Mouse (Mus musculus) heart, embryonic 15.5 days (tissue): ENCODE data around the gene Ddx4. TPM values are rescaled to one million over a fixed set of nuclear protein-coding genes. Genes with fewer than 3 reads are reported as not detected.

Experiments
- ATAC-seq: fragments of 200-750 bp; cut with Nextera tagmentation; replicated peaks from 2 replicates; pipeline ENCODE4 v1.8.0; 2017; ENCODE audit warnings: low read depth, moderate TSS enrichment; ENCODE audit not compliant: insufficient number of reproducible peaks, insufficient read depth, low FRiP score
- H3K27ac ChIP-seq: fragments of 300-500 bp; sonication (generic); 2 replicates; pipeline ENCODE4 v1.5.1; 2015; ENCODE audit warnings: mild to moderate bottlenecking, inconsistent platforms
- H3K27me3 ChIP-seq: fragments of 300-500 bp; sonication (generic); 2 replicates; pipeline ENCODE4 v1.6.1; 2015; ENCODE audit warnings: inconsistent platforms
- H3K36me3 ChIP-seq: fragments of 300-500 bp; sonication (generic); 2 replicates; pipeline ENCODE4 v1.6.1; 2015; ENCODE audit warnings: mild to moderate bottlenecking, inconsistent platforms
- H3K4me1 ChIP-seq: fragments of 300-500 bp; sonication (generic); replicated peaks from 2 replicates; pipeline ENCODE4 v1.6.1; 2015; ENCODE audit warnings: inconsistent platforms
- H3K4me2 ChIP-seq: fragments of 300-500 bp; sonication (generic); 2 replicates; pipeline ENCODE4 v1.6.1; 2015; ENCODE audit warnings: inconsistent platforms, mild to moderate bottlenecking, moderate library complexity
- H3K4me3 ChIP-seq: fragments of 300-500 bp; sonication (generic); 2 replicates; pipeline ENCODE4 v1.5.1; 2015; ENCODE audit warnings: mild to moderate bottlenecking, inconsistent platforms
- H3K9ac ChIP-seq: fragments of 300-500 bp; sonication (generic); 2 replicates; pipeline ENCODE4 v1.6.1; 2015; ENCODE audit warnings: mild to moderate bottlenecking, inconsistent platforms
- H3K9me3 ChIP-seq: fragments of 300-500 bp; sonication (generic); replicated peaks from 2 replicates; pipeline ENCODE4 v1.6.1; 2016; ENCODE audit warnings: inconsistent platforms
- WGBS: fragments of 180-500 bp; shearing (Covaris S2); methylation state at CpG from one replicate; pipeline ENCODE4 v1.1.7; 2015; ENCODE audit warnings: mixed read lengths; 5-methylcytosine and 5-hydroxymethylcytosine counted together
- polyA plus RNA-seq: library from polyadenylated mRNA; unstranded; fragments of >200 nt; fragmentation: Nextera tagmentation; extraction: Ambion mirVana; gene quantifications from 2 replicates; pipeline ENCODE4 v1.2.1, GENCODE M21; 2015

The Ddx4 gene
- 0.38 and 0.52 TPM in 2 replicates for polyA plus RNA-seq

DNA sequence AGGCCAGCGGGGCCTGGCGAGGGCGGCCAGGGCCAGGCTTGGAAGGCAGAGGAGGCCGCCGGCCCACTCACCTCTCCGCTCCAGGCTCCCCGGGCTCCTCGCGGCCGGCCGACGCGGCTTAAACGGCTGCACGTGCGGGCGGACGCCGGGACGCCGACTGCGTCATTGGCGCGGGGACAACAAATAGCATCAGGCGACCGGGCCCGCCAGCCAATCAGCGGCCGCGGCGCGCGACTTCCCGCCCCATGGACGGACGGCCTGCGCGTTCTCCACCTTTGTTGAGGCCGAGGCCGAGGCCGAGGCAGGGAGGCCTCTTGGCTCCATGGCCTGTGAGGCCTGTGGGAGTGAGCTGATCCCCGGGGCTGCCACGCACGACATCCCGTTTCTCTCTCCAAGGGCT, at the start of gene Ddx4:
Ddx4 (minus strand) TSS at position 271 of the 400 bp plus-strand sequence.
- Histone ChIP-seq H3K27ac (no peak within 1 kb of the TSS), H3K4me2 (0 out of 2 replicates have a peak within 1 kb of the TSS, but pooled peaks have one; percentile 11), H3K4me3 (no peak within 1 kb of the TSS), H3K9ac (no peak within 1 kb of the TSS), H3K27me3 (no peaks in the 10 kb centered on the region), H3K4me1 (no peaks in the 10 kb centered on the region), H3K9me3 (no peaks in the 10 kb centered on the region), H3K36me3 (no peaks in the 10 kb centered on the region)
- WGBS: 63% methylated on average over 45 of the region's 45 CpGs
- ATAC-seq: no peak

DNA sequence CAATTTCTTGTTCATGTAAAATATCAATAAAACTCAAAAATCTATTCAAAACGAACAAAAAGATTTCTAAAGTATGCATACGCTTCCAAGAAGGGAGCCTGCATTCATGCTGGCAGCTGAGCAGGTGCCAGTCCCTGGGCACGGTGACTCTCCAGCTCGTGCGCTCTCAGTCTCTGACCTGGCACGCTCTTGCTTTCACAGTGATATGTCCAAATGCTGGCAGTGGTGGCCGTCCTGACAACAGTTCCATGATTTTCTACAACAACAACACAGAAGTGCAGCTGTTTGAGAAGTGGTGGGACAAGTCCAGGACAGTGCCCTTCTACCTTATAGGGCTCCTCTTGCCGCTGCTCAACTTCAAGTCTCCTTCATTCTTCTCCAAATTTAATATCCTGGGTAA, 49.0 kb upstream of the Ddx4 start:
- no peak for ATAC-seq
- no peaks in the 10 kb centered on the region for H3K9me3 ChIP-seq
- no peak overlapping the region for H3K9ac ChIP-seq
- peaks cover 2% of the 10 kb centered on the region; the same call in 1 of the 2 replicates for H3K4me1 ChIP-seq
- no peak overlapping the region for H3K4me3 ChIP-seq
- H3K27ac ChIP-seq: no peak overlapping the region
- no peak overlapping the region for H3K4me2 ChIP-seq
- no peaks in the 10 kb centered on the region for H3K27me3 ChIP-seq
- H3K36me3 ChIP-seq: peaks cover 4% of the 10 kb centered on the region; the same call in 1 of the 2 replicates
- WGBS: 84% methylated on average over 8 of the region's 8 CpGs

DNA sequence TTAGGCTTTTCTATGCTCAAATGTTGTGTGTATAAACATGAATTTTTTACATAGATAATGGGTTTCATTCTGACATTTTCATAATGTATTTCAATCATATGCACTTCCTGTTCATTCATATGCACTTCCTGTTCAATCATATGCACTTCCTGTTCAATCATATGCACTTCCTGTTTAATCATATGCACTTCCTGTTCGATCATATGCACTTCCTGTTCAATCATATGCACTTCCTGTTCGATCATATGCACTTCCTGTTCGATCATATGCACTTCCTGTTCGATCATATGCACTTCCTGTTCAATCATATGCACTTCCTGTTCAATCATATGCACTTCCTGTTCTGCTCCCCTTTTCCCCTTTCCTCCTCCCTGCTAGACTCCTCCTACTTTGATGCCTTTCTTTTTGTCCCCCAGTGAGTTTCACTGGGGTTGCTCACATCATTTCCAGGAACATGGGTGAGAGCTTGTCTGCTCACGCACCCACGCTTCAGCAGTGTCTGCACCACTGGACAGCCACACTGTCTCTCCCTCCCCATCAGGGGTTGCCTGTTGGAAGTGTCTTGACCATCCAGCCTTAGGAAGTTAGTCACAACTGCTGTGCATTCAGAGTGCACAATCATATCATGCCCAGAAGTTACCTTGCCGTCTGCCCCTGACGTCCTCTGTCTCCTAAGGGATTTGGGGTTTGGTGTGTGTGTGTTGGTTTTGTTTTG, 43.4 kb upstream of the Ddx4 start:
- H3K4me2 ChIP-seq: no peak overlapping the region
- 93% methylated on average over 8 of the region's 8 CpGs for WGBS

DNA sequence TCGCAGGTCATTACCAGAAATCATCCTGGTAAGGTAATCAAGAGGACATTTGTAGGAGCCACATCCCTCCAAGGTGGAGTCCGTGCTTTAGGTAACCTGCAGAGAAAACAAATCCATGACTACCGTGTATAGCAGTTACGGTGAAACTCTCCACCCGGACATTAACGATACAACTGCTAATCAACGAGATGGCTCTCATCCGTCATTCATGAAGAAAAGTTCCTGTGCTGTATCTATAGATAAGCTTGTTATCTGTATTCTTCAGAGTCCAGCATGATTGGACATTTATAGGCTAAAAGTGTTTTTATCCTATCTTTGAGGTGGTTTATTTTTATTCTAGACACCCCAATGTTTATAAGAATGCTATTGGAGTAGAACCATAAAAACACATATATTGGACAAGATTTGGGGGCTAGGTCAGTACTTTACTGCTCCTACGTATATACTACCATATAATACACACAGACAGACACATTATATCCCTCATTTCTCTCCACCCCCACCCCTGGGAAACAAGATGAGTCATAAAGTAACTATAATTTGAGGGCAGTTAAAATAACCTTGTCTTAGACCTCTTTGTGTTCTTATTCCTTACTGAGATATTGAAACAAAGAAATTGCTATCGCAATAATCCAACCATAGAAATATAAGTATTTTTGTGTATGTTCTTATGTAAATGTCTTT, 40.7 kb upstream of the Ddx4 start:
- Histone ChIP-seq H3K27me3 (no peaks in the 10 kb centered on the region), H3K27ac (no peak overlapping the region), H3K9me3 (no peaks in the 10 kb centered on the region), H3K36me3 (peaks cover 6% of the 10 kb centered on the region; the same call in 1 of the 2 replicates), H3K4me3 (no peak overlapping the region), H3K9ac (no peak overlapping the region), H3K4me1 (peaks cover under 1% of the 10 kb centered on the region; the same call in 1 of the 2 replicates), H3K4me2 (no peak overlapping the region)
- no peak for ATAC-seq
- 80% methylated on average over 10 of the region's 10 CpGs for WGBS

More for the DNA sequence above, 43.4 kb upstream of the Ddx4 start:
- no peaks in the 10 kb centered on the region for H3K27me3 ChIP-seq
- no peak overlapping the region for H3K27ac ChIP-seq
- H3K9me3 ChIP-seq: no peaks in the 10 kb centered on the region
- H3K4me3 ChIP-seq: no peak overlapping the region
- no peak for ATAC-seq
- H3K9ac ChIP-seq: no peak overlapping the region
- peaks cover 2% of the 10 kb centered on the region; the same call in 1 of the 2 replicates for H3K4me1 ChIP-seq
- H3K36me3 ChIP-seq: peaks cover 10% of the 10 kb centered on the region

DNA sequence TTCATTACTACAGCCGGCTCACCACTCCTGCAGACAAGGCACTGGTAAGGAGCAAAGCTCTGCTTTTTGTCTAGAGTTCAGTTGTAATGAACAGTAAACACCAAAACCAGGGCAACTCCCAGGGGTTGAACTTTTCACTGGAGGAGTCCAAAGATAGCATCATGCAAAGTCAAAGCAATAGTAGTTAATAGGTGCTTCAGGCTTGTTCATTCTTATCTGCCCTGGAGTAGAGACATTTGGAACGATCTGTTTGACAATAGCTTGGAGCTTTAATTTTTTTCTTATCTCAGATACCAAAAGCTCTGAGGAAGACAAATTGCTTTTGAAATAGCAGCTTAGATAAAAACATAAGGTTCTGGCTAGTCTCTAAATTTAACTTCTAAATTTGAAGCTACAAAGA, 33.9 kb upstream of the Ddx4 start:
- Histone ChIP-seq H3K4me1 (peaks cover 11% of the 10 kb centered on the region), H3K9ac (no peak overlapping the region), H3K4me3 (no peak overlapping the region), H3K36me3 (no peaks in the 10 kb centered on the region), H3K27me3 (no peaks in the 10 kb centered on the region), H3K4me2 (no peak overlapping the region), H3K27ac (no peak overlapping the region), H3K9me3 (no peaks in the 10 kb centered on the region)
- 27% methylated on average over 2 of the region's 2 CpGs for WGBS
- ATAC-seq: no peak

DNA sequence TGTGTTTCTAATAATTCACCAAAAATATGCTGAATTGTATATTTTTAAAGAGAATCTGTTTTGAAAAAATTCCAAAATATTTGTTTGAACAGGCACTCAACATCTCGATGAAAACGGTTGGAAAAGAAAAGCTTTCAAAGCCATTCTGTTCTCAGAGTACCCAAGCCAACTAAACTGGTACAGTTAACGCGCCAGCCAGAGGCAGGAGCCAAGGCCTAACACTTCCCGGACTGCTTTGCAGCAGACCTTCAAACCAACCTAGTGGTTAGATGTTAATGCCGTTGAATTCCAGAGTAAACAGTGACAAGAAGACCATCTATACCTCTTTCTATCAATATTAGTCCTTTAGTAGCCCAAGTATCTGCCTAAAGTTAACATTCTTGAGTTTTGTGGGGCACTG, 31.7 kb upstream of the Ddx4 start:
- no peak for ATAC-seq
- H3K4me2 ChIP-seq: no peak overlapping the region
- 0 out of 2 replicates have a peak overlapping the region, but pooled peaks have one; percentile 2 for H3K27ac ChIP-seq
- no peak overlapping the region for H3K9ac ChIP-seq
- H3K36me3 ChIP-seq: no peaks in the 10 kb centered on the region
- H3K4me3 ChIP-seq: no peak overlapping the region
- 76% methylated on average over 6 of the region's 6 CpGs for WGBS
- H3K9me3 ChIP-seq: no peaks in the 10 kb centered on the region
- peaks cover 11% of the 10 kb centered on the region for H3K4me1 ChIP-seq
- no peaks in the 10 kb centered on the region for H3K27me3 ChIP-seq

DNA sequence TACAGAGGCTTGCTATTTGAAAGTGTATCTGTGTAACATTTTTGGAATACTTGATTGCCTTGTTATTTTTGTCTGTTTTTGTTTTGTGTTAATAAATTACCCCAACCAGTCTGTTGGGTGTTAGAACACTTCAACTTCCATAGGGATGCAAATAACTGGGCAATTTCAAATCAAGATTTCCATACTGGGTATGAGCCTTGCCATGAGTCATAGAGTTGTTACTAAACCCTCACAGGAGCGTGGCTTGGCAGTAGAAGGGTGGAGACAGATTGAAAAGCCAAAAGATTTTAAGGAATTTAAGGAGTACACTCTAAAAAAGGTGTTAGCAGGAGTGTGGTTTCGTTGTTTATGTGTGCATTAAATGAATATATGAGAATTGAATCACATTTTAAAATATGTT, 31.0 kb upstream of the Ddx4 start:
- H3K27ac ChIP-seq: no peak overlapping the region
- H3K4me3 ChIP-seq: no peak overlapping the region
- no peaks in the 10 kb centered on the region for H3K27me3 ChIP-seq
- WGBS: 57% methylated on average over 2 of the region's 2 CpGs
- no peak overlapping the region for H3K9ac ChIP-seq
- no peak overlapping the region for H3K4me2 ChIP-seq
- ATAC-seq: no peak
- H3K36me3 ChIP-seq: peaks cover 3% of the 10 kb centered on the region; the same call in 1 of the 2 replicates
- H3K9me3 ChIP-seq: no peaks in the 10 kb centered on the region
- H3K4me1 ChIP-seq: peaks cover 11% of the 10 kb centered on the region

DNA sequence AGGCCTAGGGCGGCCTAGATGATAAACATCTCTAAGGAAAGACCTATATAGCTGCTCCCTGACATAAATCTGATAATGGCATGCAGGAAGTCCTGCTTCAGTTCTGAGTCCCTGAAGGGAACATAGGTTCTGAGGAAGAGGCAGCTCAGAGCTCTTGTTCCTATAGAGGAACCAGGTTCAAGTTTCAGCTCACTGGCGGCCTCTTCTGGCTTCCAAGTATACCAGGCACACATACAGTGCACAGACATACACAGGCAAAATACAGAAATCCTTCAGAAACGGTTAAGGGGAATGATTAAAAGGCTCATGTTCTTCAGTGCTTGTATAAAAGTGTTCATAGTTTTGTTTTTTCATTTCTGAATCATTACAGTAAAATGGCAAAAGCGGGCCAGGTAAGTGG, 25.9 kb upstream of the Ddx4 start:
- Histone ChIP-seq H3K36me3 (peaks cover 3% of the 10 kb centered on the region; the same call in 1 of the 2 replicates), H3K9me3 (0 out of 2 replicates have a peak, but pooled peaks cover 3% of the 10 kb centered on the region), H3K4me2 (no peak overlapping the region), H3K27me3 (no peaks in the 10 kb centered on the region), H3K27ac (no peak overlapping the region), H3K4me1 (peaks cover 8% of the 10 kb centered on the region), H3K4me3 (no peak overlapping the region), H3K9ac (no peak overlapping the region)
- ATAC-seq: no peak
- WGBS: 93% methylated on average over 4 of the region's 4 CpGs

DNA sequence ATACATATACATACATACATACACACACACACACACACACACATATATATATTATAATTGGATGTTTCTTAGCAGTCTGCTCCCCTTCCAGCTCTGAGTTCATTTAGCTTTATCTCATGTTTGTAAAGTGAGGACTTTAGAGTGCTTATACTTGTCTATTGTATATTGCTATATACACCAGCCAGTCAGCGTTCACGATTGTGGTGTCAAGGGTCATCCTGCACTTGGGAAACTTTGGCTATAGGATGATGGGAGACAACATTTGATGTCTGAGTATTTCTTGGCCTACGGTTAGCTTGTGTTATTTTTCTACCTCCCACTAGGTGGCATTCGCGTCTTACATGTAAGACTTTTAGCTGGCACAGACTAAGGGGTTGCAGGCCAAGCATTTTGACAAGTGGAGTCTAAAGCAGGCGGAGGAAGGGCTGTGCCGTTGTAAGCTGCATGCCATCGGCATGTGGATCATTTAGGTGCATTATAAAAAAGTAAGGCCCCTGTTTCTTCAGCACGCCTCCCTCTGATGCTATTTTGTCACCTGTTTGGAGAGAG, 21.7 kb upstream of the Ddx4 start:
- 0 out of 2 replicates have a peak, but pooled peaks cover 3% of the 10 kb centered on the region for H3K9me3 ChIP-seq
- H3K4me3 ChIP-seq: no peak overlapping the region
- peak overlapping the region; percentile 22; the same call in 1 of the 2 replicates for H3K4me2 ChIP-seq
- H3K9ac ChIP-seq: no peak overlapping the region
- WGBS: 11% methylated on average over 9 of the region's 9 CpGs
- peaks cover 5% of the 10 kb centered on the region for H3K4me1 ChIP-seq
- no peak overlapping the region for H3K27ac ChIP-seq
- H3K36me3 ChIP-seq: peaks cover 7% of the 10 kb centered on the region
- H3K27me3 ChIP-seq: no peaks in the 10 kb centered on the region
- peak; percentile 82 for ATAC-seq

DNA sequence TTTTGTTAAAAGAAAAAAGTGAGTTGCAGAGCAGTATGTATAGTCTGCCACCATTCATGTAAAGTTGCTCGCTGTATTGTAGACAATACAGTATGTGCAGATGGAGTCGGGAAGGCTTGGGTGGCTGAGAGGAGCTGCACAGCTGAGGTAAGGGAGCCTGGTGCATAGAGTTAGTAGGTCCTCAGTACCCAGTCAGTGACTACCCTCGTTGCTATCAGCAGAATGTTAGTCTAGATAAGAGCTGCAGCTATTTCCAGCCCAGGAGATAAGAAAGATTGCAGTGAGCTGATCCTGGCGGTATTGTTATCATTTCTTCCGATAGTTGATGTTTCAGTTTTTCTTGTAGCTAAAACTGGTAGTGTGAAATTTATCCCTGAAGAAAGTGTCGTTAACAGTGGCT, 20.5 kb upstream of the Ddx4 start:
- no peak overlapping the region for H3K9ac ChIP-seq
- no peak overlapping the region for H3K4me3 ChIP-seq
- no peak overlapping the region for H3K4me2 ChIP-seq

DNA sequence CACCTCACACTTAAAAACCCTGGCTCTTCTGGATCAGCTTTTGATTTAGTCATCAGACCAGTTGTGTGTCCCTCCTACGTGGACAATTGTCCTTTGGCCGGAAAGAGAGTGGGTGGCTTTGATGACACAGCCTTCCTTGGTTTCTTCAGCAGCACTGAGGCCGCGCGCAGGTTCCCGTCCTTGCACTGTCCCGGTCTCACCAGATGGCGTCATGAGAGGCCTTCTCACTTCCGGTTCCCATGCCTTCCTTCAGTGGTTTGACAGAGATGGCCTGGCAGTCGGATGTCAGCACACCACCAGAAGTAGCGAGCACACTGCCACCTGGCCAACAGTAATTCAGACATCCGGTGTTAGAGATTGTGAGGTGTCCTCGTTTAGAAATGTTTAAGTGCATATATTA, 19.4 kb upstream of the Ddx4 start:
- ATAC-seq: no peak
- Histone ChIP-seq H3K9ac (no peak overlapping the region), H3K4me2 (no peak overlapping the region), H3K36me3 (peaks cover 4% of the 10 kb centered on the region; the same call in 1 of the 2 replicates), H3K27ac (no peak overlapping the region), H3K9me3 (no peaks in the 10 kb centered on the region), H3K4me3 (no peak overlapping the region), H3K27me3 (no peaks in the 10 kb centered on the region), H3K4me1 (peaks cover 8% of the 10 kb centered on the region)
- WGBS: 59% methylated on average over 13 of the region's 13 CpGs

More for the DNA sequence above, 20.5 kb upstream of the Ddx4 start:
- Histone ChIP-seq H3K27ac (no peak overlapping the region), H3K36me3 (peaks cover 4% of the 10 kb centered on the region; the same call in 1 of the 2 replicates), H3K27me3 (no peaks in the 10 kb centered on the region), H3K4me1 (peaks cover 5% of the 10 kb centered on the region), H3K9me3 (no peaks in the 10 kb centered on the region)
- no peak for ATAC-seq
- 25% methylated on average over 6 of the region's 6 CpGs for WGBS
